Mouse (Mus musculus): Measurements from ENCODE around the gene Cep63. TPM values are rescaled to one million over a fixed set of nuclear protein-coding genes. Genes with fewer than 3 reads are reported as not detected.

The Cep63 gene
- polyA plus RNA-seq, 1 experiment: 4.1 TPM

DNA sequence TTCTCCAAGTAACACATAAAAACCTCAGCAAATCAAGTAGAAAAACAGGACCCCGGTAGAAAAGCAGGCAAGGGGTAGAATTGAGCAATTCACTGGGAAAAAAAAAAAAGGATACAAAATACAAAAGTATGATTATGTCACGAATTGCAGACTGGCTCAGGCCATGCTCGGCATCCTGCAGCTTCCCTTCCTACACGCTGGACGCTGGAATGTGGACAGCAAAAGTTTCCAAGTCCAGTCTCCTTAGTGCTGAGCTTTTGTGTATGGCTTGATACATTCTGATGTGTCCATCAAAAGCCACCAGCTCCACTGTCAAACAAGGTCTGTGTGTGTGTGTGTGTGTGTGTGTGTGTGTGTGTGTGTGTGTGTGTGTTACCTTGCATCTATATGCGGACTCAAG lies 15.2 kb upstream of the Cep63 start:
- 82% methylated on average over 6 of the region's 6 CpGs for WGBS
- Histone ChIP-seq H3K27me3 (ENCODE audit: control insufficient read depth, insufficient read depth, low read length) (no peaks in the 10 kb centered on the region), H3K27ac (ENCODE audit: insufficient read depth, low read length) (no peak overlapping the region), H3K36me3 (ENCODE audit: control insufficient read depth, insufficient read depth, low read length) (no peaks in the 10 kb centered on the region), H3K4me1 (ENCODE audit: control insufficient read depth, insufficient read depth, insufficient read length) (no peaks in the 10 kb centered on the region), H3K4me3 (ENCODE audit: extremely low read depth, insufficient read depth, insufficient read length) (no peak overlapping the region)
- TF ChIP-seq POLR2A (IDR thresholded peaks at IDR 0.05; ENCODE audit: low read depth, low read length) (no peak), CTCF (IDR thresholded peaks at IDR 0.05; ENCODE audit: extremely low read depth, insufficient read depth, insufficient read length, insufficient replicate concordance) (no peak)
- DNase-seq (ENCODE audit: low read depth in 1 of 2, low spot score in 2 of 2): no peak

DNA sequence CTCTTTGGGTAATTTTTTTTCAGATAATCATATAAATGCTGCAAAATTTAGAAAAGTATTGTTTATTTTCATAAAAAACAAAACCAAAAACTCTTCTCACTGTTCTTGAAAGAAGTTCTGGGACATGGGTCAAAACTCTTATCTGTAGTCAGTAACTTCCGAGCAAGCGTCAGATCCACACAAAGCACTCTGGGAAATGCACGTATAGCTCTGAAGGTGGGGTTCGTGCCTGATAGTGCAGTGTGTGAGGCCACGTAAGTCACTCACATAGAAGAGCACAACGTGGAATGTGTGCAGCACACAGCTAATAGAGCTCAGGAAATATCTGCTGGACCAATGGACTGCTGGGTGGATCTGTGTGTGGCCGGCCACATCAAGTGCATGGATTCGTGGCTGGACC lies 13.2 kb upstream of the Cep63 start:
- DNase-seq (ENCODE audit: low read depth in 1 of 2, low spot score in 2 of 2): no peak
- WGBS: 79% methylated on average over 8 of the region's 8 CpGs
- Histone ChIP-seq H3K27me3 (ENCODE audit: control insufficient read depth, insufficient read depth, low read length) (no peaks in the 10 kb centered on the region), H3K36me3 (ENCODE audit: control insufficient read depth, insufficient read depth, low read length) (peaks cover 2% of the 10 kb centered on the region; the same call in 1 of the 2 replicates), H3K4me3 (ENCODE audit: extremely low read depth, insufficient read depth, insufficient read length) (no peak overlapping the region), H3K4me1 (ENCODE audit: control insufficient read depth, insufficient read depth, insufficient read length) (no peaks in the 10 kb centered on the region), H3K27ac (ENCODE audit: insufficient read depth, low read length) (no peak overlapping the region)
- TF ChIP-seq CTCF (IDR thresholded peaks at IDR 0.05; ENCODE audit: extremely low read depth, insufficient read depth, insufficient read length, insufficient replicate concordance) (no peak), POLR2A (IDR thresholded peaks at IDR 0.05; ENCODE audit: low read depth, low read length) (no peak)

DNA sequence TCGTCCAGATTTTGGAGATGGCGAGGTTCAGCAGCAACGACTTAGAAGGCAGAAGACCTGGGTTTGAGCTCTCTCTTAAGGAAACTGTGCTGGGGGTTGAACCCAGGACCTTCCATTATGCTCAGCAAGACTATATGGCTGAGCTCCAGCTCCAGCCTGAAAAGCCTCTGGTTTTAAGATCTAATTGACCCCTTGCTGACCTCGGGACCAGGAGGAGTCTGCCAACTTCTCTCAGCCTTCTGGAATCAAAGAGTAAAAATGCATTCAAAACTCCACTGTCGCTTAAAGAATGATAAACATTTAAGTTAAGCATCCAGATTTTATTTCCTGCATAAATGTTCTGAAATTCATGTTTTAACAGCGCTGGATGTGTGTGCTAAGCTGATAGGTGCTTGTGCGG lies 12.6 kb upstream of the Cep63 start:
- DNase-seq (ENCODE audit: low read depth in 1 of 2, low spot score in 2 of 2): no peak
- whole genome bisulfite sequencing: 80% methylated on average over 7 of the region's 7 CpGs
- no peak overlapping the region for H3K27ac ChIP-seq (ENCODE audit: insufficient read depth, low read length)

DNA sequence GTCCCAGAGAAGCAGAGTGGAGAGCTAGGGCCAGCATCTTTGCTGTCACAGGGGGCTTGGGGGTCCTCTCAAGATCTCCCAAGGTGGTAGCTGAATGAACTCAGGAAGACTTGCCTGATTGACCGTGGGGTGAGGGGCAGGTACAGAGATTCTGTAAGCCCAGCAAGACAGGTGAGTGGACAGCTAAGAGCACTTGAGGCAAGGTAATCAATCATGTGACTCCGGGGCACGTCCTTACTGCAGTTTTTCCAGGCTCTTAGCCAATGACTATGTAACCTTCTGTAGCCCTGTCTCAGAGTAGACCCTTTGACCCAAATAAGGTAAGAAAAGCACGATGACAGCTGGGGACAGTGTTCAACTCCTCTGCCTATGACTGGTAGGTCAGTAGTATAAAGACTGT lies 10.8 kb upstream of the Cep63 start:
- WGBS: 70% methylated on average over 4 of the region's 4 CpGs
- peaks cover 4% of the 10 kb centered on the region; the same call in 1 of the 2 replicates for H3K36me3 ChIP-seq (ENCODE audit: control insufficient read depth, insufficient read depth, low read length)
- H3K27ac ChIP-seq (ENCODE audit: insufficient read depth, low read length): no peak overlapping the region
- no peak overlapping the region for H3K4me3 ChIP-seq (ENCODE audit: extremely low read depth, insufficient read depth, insufficient read length)
- no peaks in the 10 kb centered on the region for H3K27me3 ChIP-seq (ENCODE audit: control insufficient read depth, insufficient read depth, low read length)
- peaks cover 2% of the 10 kb centered on the region; the same call in 1 of the 2 replicates for H3K4me1 ChIP-seq (ENCODE audit: control insufficient read depth, insufficient read depth, insufficient read length)
- TF ChIP-seq POLR2A (IDR thresholded peaks at IDR 0.05; ENCODE audit: low read depth, low read length) (no peak), CTCF (IDR thresholded peaks at IDR 0.05; ENCODE audit: extremely low read depth, insufficient read depth, insufficient read length, insufficient replicate concordance) (no peak)
- no peak for DNase-seq (ENCODE audit: low read depth in 1 of 2, low spot score in 2 of 2)

More for the DNA sequence above, 12.6 kb upstream of the Cep63 start:
- peaks cover 4% of the 10 kb centered on the region; the same call in 1 of the 2 replicates for H3K36me3 ChIP-seq (ENCODE audit: control insufficient read depth, insufficient read depth, low read length)
- no peaks in the 10 kb centered on the region for H3K4me1 ChIP-seq (ENCODE audit: control insufficient read depth, insufficient read depth, insufficient read length)
- no peak for TF ChIP-seq CTCF (IDR thresholded peaks at IDR 0.05; ENCODE audit: extremely low read depth, insufficient read depth, insufficient read length, insufficient replicate concordance)
- no peak for TF ChIP-seq POLR2A (IDR thresholded peaks at IDR 0.05; ENCODE audit: low read depth, low read length)
- no peaks in the 10 kb centered on the region for H3K27me3 ChIP-seq (ENCODE audit: control insufficient read depth, insufficient read depth, low read length)
- no peak overlapping the region for H3K4me3 ChIP-seq (ENCODE audit: extremely low read depth, insufficient read depth, insufficient read length)

DNA sequence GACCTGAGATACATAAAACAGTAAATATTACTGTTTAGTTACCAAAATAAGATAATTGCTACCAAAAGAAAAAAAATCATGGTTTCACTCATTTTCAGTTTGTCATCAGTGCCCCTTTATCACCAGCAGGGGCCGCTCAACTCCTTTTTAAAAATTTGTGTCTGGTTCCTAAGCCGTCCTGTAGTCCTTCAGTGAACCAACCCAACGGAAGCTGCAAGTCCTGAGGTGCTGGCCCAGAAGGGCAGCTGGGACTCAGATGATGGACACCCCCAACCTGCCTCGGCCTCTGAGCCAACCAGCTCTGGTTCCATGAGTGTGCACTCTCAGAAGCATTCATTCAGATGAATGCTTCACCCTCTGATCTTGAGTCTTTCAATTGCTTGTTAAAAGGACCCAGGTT lies 10.2 kb upstream of the Cep63 start:
- Histone ChIP-seq H3K4me3 (ENCODE audit: extremely low read depth, insufficient read depth, insufficient read length) (no peak overlapping the region), H3K4me1 (ENCODE audit: control insufficient read depth, insufficient read depth, insufficient read length) (peaks cover 3% of the 10 kb centered on the region; the same call in 1 of the 2 replicates), H3K36me3 (ENCODE audit: control insufficient read depth, insufficient read depth, low read length) (peaks cover 4% of the 10 kb centered on the region; the same call in 1 of the 2 replicates), H3K27me3 (ENCODE audit: control insufficient read depth, insufficient read depth, low read length) (no peaks in the 10 kb centered on the region), H3K27ac (ENCODE audit: insufficient read depth, low read length) (no peak overlapping the region)
- DNase-seq (ENCODE audit: low read depth in 1 of 2, low spot score in 2 of 2): peak in 1 of 2 experiments; percentile 42
- peak; percentile 46; the same call in 1 of the 2 replicates for TF ChIP-seq CTCF (IDR thresholded peaks at IDR 0.05; ENCODE audit: extremely low read depth, insufficient read depth, insufficient read length, insufficient replicate concordance)
- no peak for TF ChIP-seq POLR2A (IDR thresholded peaks at IDR 0.05; ENCODE audit: low read depth, low read length)
- 4% methylated on average over 4 of the region's 4 CpGs for WGBS

DNA sequence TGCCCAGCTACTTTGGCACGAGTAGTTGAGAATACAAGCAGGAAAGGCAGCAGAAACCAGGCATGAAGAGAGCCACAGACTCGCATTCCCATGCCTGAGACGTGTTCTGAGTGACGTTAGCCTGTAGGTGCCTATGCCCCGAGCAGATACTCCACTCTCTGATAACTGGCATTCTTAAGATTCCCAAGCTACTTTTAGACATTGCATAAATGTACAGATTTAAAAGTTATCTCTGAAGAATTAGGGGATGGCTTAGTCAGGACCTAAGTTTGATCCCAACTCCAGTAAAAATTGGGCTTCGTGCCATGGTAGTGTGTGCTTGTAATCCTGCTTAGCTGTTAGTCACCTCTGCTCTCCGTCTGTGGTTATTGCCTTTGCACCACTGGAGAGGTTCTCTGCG lies 8.1 kb upstream of the Cep63 start:
- 94% methylated on average over 8 of the region's 8 CpGs for WGBS

DNA sequence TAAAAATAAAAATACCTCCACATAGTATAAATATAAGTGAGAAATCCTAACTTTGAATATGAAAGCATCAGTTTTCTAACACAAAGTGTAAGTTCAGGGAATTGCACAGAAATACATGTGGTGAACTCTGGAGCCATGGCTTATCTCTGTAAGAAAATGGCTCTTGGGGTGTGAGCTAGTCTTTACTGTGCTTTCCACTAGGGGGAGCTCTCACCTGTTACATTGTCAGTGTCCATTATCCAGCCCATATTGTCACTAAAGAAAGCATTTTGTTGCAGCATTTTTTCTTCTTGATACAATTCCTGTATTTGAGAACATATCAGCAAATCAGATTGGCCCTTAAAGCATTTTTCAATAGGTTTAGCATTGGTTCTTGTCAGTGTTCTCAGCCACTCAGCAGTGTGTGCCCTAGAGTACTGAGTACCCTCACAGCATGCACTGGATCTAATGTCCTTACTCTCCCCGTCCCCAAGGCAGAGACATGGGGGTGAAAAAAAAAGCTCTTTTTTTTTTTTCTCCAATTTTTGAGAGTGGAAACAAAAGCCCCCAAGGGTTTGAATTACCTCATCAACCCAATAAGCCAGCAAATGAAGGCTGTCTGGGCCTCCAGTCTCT lies 6.7 kb upstream of the Cep63 start:
- TF ChIP-seq CTCF (IDR thresholded peaks at IDR 0.05; ENCODE audit: extremely low read depth, insufficient read depth, insufficient read length, insufficient replicate concordance) (peak; percentile 32; the same call in 1 of the 2 replicates), POLR2A (IDR thresholded peaks at IDR 0.05; ENCODE audit: low read depth, low read length) (no peak)
- H3K4me3 ChIP-seq (ENCODE audit: extremely low read depth, insufficient read depth, insufficient read length): no peak overlapping the region
- no peak overlapping the region for H3K27ac ChIP-seq (ENCODE audit: insufficient read depth, low read length)
- peak; percentile 33 to 45 for DNase-seq (ENCODE audit: low read depth in 1 of 2, low spot score in 2 of 2)
- H3K27me3 ChIP-seq (ENCODE audit: control insufficient read depth, insufficient read depth, low read length): no peaks in the 10 kb centered on the region
- H3K4me1 ChIP-seq (ENCODE audit: control insufficient read depth, insufficient read depth, insufficient read length): peaks cover 3% of the 10 kb centered on the region; the same call in 1 of the 2 replicates
- peaks cover 5% of the 10 kb centered on the region; the same call in 1 of the 2 replicates for H3K36me3 ChIP-seq (ENCODE audit: control insufficient read depth, insufficient read depth, low read length)
- WGBS: 86% methylated on average over 1 of the region's 1 CpGs

More for the DNA sequence above, 8.1 kb upstream of the Cep63 start:
- H3K36me3 ChIP-seq (ENCODE audit: control insufficient read depth, insufficient read depth, low read length): peaks cover 5% of the 10 kb centered on the region; the same call in 1 of the 2 replicates
- no peaks in the 10 kb centered on the region for H3K27me3 ChIP-seq (ENCODE audit: control insufficient read depth, insufficient read depth, low read length)
- no peak for DNase-seq (ENCODE audit: low read depth in 1 of 2, low spot score in 2 of 2)
- TF ChIP-seq POLR2A (IDR thresholded peaks at IDR 0.05; ENCODE audit: low read depth, low read length): no peak
- TF ChIP-seq CTCF (IDR thresholded peaks at IDR 0.05; ENCODE audit: extremely low read depth, insufficient read depth, insufficient read length, insufficient replicate concordance): no peak
- H3K4me3 ChIP-seq (ENCODE audit: extremely low read depth, insufficient read depth, insufficient read length): no peak overlapping the region
- H3K27ac ChIP-seq (ENCODE audit: insufficient read depth, low read length): no peak overlapping the region
- H3K4me1 ChIP-seq (ENCODE audit: control insufficient read depth, insufficient read depth, insufficient read length): peaks cover 3% of the 10 kb centered on the region; the same call in 1 of the 2 replicates

Data from spleen, adult 2 months (tissue).